Mouse (Mus musculus) urinary bladder, postnatal 36 days (tissue): Measurements from ENCODE around the gene Slc2a3.

Source experiments
- DNase-seq, 2 experiments: peaks; one replicate each; pipeline ENCODE4 v3.0.0; 2022; ENCODE audit warnings: low spot score in 2 of 2, mixed read lengths in 1 of 2

Gene Slc2a3

DNA sequence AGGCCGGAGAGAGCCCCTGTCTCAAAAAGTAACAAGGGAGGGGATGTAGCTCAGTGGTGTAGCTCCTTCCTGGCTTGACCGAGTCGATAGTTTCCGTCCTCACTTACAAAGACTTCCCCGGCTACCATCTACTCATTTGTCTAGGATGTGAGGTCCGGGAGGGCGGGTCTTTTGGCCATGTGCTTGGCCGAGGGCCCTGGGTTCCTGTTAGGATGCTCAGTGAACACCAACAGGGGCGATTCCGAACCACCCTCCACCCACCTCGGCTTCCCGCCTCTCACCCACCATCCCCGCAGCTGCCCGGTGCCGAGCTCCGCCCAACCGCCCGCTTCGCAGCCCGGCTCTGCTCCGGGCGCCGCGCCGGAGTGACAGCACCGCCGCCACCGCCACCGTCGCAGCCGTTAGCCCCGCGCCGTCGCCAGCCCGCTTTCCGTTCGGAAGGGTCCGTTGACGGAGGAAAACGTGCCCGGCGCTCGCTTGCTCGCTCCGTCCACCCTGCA lies at the start of gene Slc2a3:
Slc2a3 (minus strand) TSS at position 340 of the 500 bp plus-strand sequence.
- peak in 1 of 2 experiments; percentile 50 for DNase-seq

- DNase-seq = no peak
These were observed 42.3 kb upstream of the Slc2a3 start for GRCm38 (mm10) chr6:122843759-122844158.

- no peak for DNase-seq
These were observed 36.1 kb upstream of the Slc2a3 start for GRCm38 (mm10) chr6:122837539-122837938.

DNA sequence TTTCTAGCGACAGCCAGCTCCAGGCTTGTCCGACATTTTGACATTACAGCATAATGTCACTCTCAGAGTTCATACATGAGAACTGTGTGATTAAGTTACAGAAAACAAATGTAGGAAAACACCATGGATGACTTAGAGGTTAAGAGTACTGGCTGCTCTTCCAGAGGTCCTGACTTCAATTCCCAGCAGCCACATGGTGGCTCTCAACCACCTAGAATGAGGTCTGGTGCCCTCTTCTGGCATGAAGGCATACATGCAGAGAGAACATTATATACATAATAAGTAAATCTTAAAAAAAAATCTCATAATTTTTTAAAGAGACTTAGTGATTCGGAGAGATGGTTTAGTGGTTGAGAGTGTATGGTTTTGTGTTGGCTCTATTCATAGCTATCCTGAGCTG lies 35.5 kb upstream of the Slc2a3 start:
- DNase-seq = no peak

- peak in 1 of 2 experiments; percentile 42 for DNase-seq
These were observed 32.9 kb upstream of the Slc2a3 start for GRCm38 (mm10) chr6:122834365-122834764.

DNA sequence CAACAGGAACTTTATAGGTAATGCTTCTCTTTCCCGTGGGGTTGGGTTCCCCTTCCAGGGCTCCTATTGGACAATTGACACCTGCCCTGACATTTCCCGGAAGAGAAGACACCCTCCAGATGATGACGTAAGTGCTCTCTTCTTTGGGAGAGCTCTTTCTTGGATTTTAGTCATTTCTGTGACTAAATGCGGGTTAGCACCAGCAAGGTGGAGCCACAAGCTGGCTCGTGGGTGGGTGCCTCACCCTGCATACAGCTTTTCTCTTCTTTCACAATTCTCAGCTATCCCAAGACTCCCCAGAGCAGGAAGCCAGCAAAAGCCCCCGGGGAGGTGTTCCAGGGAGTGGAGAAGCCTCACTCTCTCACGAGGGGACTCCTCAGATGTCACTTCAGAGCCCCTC lies 31.4 kb upstream of the Slc2a3 start:
- DNase-seq = no peak

GRCm38 (mm10) chr6:122828086-122828485 lies 26.6 kb upstream of the Slc2a3 start:
- DNase-seq = no peak

DNA sequence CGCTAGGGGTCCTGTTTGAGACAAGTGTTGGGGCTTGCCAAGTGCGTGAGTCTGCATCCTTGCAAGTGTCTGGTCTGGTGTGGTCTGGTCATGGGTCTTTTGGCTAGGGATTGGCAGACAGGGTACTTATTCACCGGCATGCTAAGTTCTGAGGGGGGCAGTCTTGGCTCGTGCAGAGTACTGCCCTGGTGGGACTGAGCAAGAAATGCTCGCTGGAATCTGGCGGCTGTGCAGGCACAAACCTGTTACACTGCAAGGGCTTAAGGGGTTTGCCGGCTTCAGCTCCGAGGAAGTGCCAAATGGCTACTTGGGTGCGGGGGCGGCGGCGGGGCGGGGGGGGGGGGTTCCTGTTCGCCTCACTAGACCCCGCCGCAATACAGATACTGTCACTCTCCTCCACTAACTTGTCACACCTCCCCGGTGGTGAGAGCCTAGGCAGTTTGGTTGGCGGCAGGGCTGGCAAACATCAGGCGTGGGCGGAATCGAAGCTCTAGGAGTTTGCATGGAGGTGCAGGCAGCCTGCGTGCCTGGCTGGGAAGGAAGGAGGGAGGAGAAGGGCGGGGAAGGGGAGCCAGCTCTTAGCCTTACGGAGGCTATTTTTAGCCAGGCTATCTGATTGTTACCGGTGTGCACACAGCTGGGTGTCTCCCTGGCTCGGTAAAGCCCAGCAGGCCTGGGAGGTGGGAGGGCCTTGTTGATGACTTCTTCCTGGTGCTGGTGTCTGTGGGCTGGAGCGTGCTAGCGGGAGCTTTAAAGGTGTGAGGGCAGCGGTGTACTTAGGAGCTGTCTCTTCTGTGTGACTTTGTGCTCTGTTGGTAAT lies 24.7 kb upstream of the Slc2a3 start:
- DNase-seq = peak; percentile 55 to 75

DNA sequence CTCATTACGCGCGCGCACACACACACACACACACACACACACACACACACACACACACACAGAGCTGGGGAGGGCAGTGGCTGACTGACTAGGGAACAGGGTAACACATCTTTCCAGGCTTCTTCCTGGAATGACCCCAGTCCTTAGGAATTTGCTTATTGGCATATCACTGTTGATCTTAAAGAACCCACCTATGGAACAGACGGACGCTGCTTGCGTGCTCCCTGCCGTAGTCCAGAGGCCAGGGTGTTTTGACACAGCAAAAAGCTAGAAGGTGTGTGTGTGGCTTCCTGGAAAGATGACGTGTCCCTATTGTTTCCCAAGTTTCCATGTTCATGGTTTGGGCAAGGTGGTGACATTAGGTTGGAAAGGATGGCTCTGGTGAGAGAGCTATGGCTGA lies 23.7 kb upstream of the Slc2a3 start:
- DNase-seq = no peak

- no peak for DNase-seq
These were observed 22.6 kb upstream of the Slc2a3 start for GRCm38 (mm10) chr6:122824086-122824485.

- no peak for DNase-seq
These were observed 20.4 kb upstream of the Slc2a3 start for GRCm38 (mm10) chr6:122821822-122822221.

- DNase-seq = no peak
These were observed 19.6 kb upstream of the Slc2a3 start for GRCm38 (mm10) chr6:122820799-122821650.

DNA sequence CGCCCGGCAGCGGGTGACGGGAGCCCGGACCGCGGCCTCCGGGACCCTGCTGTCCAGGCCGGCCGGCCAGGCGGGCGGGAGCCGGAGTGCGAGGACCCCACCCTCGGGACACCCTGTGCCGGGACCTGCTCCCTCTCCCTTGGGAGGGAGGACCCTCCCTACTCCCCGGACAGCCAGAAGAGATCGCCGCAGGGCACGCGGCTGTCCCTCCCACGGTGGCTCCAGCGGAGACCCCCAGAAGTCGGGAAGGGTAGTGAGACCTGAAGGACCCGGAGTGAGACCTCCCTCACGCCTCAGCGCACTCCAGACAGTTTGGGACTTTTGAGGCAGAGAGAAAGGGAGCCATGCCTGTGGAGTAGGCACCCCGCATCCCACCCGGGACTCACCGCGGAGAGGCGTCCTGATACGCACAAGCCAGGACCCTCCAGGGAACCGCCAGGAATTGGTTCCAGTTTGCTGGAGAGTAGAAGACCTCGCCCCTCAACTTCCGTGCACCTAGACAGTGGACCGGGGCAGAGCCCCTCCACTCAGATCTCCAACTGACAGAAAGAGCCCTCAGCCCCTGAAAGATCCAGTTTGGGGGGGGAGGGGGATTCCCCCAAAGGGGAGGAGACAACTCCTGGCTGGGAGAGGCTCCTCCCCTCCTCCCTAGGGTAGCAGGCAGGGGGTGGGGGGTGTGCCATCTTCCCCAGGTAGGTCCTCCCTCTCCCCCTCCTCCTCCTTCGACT lies 18.8 kb upstream of the Slc2a3 start:
- DNase-seq = peak in 1 of 2 experiments; percentile 23

GRCm38 (mm10) chr6:122819306-122820070 lies 18.0 kb upstream of the Slc2a3 start, which contains the start of gene Foxj2:
Gene Foxj2 (plus strand): TSS chr6:122819914.
- peak; percentile 68 to 75 for DNase-seq

DNA sequence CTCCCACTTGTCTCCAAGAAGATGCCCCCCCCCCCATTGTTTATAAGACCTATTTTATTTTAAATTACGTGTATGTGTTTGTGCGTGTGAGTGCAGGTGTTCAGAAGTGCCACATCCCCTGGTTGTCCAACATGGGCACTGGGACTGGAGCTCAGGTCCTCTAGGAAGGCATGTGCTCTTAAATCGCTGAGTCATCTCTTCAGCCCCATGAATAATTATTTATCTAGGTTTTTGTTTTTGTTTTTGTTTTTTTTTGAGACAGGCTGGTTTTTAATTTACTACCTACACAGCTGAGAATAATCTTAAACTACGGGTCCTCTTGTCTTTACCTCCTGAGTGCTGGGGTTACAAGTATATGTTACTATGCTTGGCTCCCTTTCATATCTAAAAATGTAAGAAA lies 12.2 kb upstream of the Slc2a3 start:
- DNase-seq = no peak

- DNase-seq = no peak
These were observed 11.3 kb upstream of the Slc2a3 start for GRCm38 (mm10) chr6:122812716-122813115.

DNA sequence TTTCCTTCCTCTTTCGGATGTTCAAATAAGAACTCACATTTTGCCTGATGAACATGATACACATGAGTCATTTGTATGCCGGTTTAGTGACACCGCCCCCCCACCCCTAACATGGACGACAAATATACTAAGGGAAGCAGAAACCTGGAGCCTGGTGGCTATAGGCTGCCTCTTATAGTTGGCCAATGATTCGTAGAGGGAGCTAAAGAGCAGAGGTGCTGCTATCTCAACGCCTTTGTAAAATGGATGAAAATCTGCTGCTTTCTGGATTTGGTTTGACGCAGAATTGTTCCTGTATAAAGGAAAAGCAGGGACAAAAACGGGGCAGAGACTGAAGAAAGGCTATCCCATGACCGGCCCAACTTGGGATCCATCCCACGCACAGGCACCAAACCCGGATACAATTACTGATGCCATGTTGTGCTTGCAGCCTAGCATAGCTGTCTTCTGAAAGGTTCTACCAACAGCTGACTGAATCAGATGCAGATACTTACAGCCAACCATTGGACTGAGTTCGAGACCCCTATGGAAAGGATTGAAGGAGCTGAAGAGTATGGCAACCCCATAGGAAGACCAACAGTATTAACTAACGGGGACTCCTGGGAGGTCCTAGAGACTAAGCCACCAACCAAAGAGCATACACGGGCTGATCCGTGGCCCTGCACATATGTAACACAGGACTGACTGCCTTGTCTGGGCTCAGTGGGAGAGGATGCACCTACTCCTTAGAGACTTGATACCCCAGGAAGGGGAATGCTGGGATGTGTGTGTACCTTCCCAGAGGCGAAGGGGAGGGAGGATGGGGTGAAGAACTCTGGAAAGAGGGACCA lies 10.5 kb upstream of the Slc2a3 start:
- DNase-seq = peak in 1 of 2 experiments; percentile 32

GRCm38 (mm10) chr6:122811280-122811652 lies 9.8 kb upstream of the Slc2a3 start:
- DNase-seq = peak; percentile 87 to 93

GRCm38 (mm10) chr6:122810615-122811279 lies 9.3 kb upstream of the Slc2a3 start:
- peak; percentile 94 to 97 for DNase-seq
